Mouse (Mus musculus): Measurements from ENCODE around the gene Rerg.

Rerg gene

GRCm38 (mm10) chr6:137161491-137162088 lies 8.7 kb downstream of the Rerg start:
- DNase-seq: no peak

GRCm38 (mm10) chr6:137159372-137159926 lies 10.8 kb downstream of the Rerg start:
- no peak for DNase-seq

- peak; percentile 35 to 43 for DNase-seq
These were observed 13.7 kb downstream of the Rerg start for GRCm38 (mm10) chr6:137156437-137157219.

- DNase-seq: no peak
These were observed 14.8 kb downstream of the Rerg start for GRCm38 (mm10) chr6:137155196-137156137.

- DNase-seq: no peak
These were observed 17.3 kb downstream of the Rerg start for GRCm38 (mm10) chr6:137153021-137153420.

GRCm38 (mm10) chr6:137151015-137151414 lies 19.3 kb downstream of the Rerg start:
- no peak for DNase-seq

- no peak for DNase-seq
These were observed 20.5 kb downstream of the Rerg start for GRCm38 (mm10) chr6:137149833-137150232.

- DNase-seq: no peak
These were observed 23.4 kb downstream of the Rerg start for GRCm38 (mm10) chr6:137146910-137147309.

GRCm38 (mm10) chr6:137145611-137146010 lies 24.7 kb downstream of the Rerg start:
- no peak for DNase-seq

- DNase-seq: peak; percentile 39 to 60
These were observed 25.2 kb downstream of the Rerg start for GRCm38 (mm10) chr6:137144958-137145535.

GRCm38 (mm10) chr6:137144526-137144840 lies 25.8 kb downstream of the Rerg start:
- DNase-seq: peak; percentile 33 to 62

GRCm38 (mm10) chr6:137143818-137144525 lies 26.3 kb downstream of the Rerg start:
- DNase-seq: peak; percentile 40 to 42

GRCm38 (mm10) chr6:137142796-137143195 lies 27.5 kb downstream of the Rerg start:
- peak; percentile 51 to 81 for DNase-seq

GRCm38 (mm10) chr6:137141247-137141820 lies 29.0 kb downstream of the Rerg start:
- no peak for DNase-seq

GRCm38 (mm10) chr6:137138822-137139221 lies 31.5 kb downstream of the Rerg start:
- no peak for DNase-seq

GRCm38 (mm10) chr6:137138391-137138790 lies 31.9 kb downstream of the Rerg start:
- no peak for DNase-seq

GRCm38 (mm10) chr6:137136401-137136800 lies 33.9 kb downstream of the Rerg start:
- no peak for DNase-seq

- DNase-seq: no peak
These were observed 34.5 kb downstream of the Rerg start for GRCm38 (mm10) chr6:137135506-137136391.

- DNase-seq: no peak
These were observed 38.5 kb downstream of the Rerg start for GRCm38 (mm10) chr6:137131794-137132193.

- DNase-seq: no peak
These were observed 38.9 kb downstream of the Rerg start for GRCm38 (mm10) chr6:137131349-137131748.

- no peak for DNase-seq
These were observed 43.4 kb downstream of the Rerg start for GRCm38 (mm10) chr6:137126861-137127260.

All from lung, postnatal 4 days (tissue).